Mouse (Mus musculus) MEL (cell line): Measurements from ENCODE around the gene Dtnb. TPM values are rescaled to one million over a fixed set of nuclear protein-coding genes. Genes with fewer than 3 reads are reported as not detected.

ENCODE experiments used
- DNase-seq: peaks from one replicate; pipeline ENCODE4 v3.0.0; 2011; ENCODE audit warnings: low read depth, low spot score
- H3K27ac ChIP-seq: 2 replicates; pipeline ENCODE4 v1.5.1; 2012; ENCODE audit warnings: low read depth, mild to moderate bottlenecking, control low read depth, low read length, moderate library complexity; ENCODE audit not compliant: control insufficient read depth
- H3K27me3 ChIP-seq, 2 experiments: fragments of 150-350 bp in 1 of 2; sonication (generic) in 1 of 2; 2 replicates each; pipeline ENCODE4 v1.6.1; 2012; ENCODE audit warnings: low read length in 2 of 2, mild to moderate bottlenecking in 2 of 2, improper control_type of control experiment in 1 of 2, moderate library complexity in 1 of 2; ENCODE audit not compliant: insufficient read depth in 2 of 2, control insufficient read depth in 1 of 2
- H3K36me3 ChIP-seq, 2 experiments: 2 replicates each; pipeline ENCODE4 v1.6.1; 2012 to 2014; ENCODE audit warnings: low read length in 2 of 2, improper control_type of control experiment in 1 of 2, inconsistent platforms in 1 of 2, mild to moderate bottlenecking in 1 of 2; ENCODE audit not compliant: insufficient read depth in 2 of 2, control insufficient read depth in 1 of 2
- H3K4me1 ChIP-seq, 2 experiments: fragments of 150-350 bp in 1 of 2; sonication (generic) in 1 of 2; 2 replicates each; pipeline ENCODE4 v1.6.1; 2012; ENCODE audit warnings: low read length in 2 of 2, improper control_type of control experiment in 1 of 2, mild to moderate bottlenecking in 1 of 2; ENCODE audit not compliant: insufficient read depth in 2 of 2, control insufficient read depth in 1 of 2
- H3K4me3 ChIP-seq, 2 experiments: fragments of 150-350 bp in 1 of 2; sonication (generic) in 1 of 2; 2 replicates each; pipeline ENCODE4 v1.5.1; 2012; ENCODE audit warnings: low read depth in 2 of 2, low read length in 2 of 2, mild to moderate bottlenecking in 2 of 2, moderate library complexity in 2 of 2, control low read depth in 1 of 2, improper control_type of control experiment in 1 of 2; ENCODE audit not compliant: control insufficient read depth in 1 of 2, insufficient read depth in 1 of 2
- H3K79me2 ChIP-seq: 2 replicates; pipeline ENCODE4 v1.6.1; 2012; ENCODE audit warnings: mild to moderate bottlenecking, low read length, moderate library complexity; ENCODE audit not compliant: control insufficient read depth, poor library complexity, insufficient read depth
- H3K9ac ChIP-seq: 2 replicates; pipeline ENCODE4 v1.6.1; 2012; ENCODE audit warnings: low read depth, mild to moderate bottlenecking, control low read depth, low read length, moderate library complexity; ENCODE audit not compliant: control insufficient read depth, poor library complexity, severe bottlenecking
- H3K9me3 ChIP-seq: fragments of 150-350 bp; sonication (generic); replicated peaks from 2 replicates; pipeline ENCODE4 v1.6.1; 2012; ENCODE audit warnings: mild to moderate bottlenecking, low read length, improper control_type of control experiment, moderate library complexity; ENCODE audit not compliant: insufficient read depth
- BHLHE40 ChIP-seq: IDR thresholded peaks from 2 replicates; pipeline ENCODE4 v1.6.1; 2012; ENCODE audit warnings: low read depth, mild to moderate bottlenecking, inconsistent platforms, low read length, improper control_type of control experiment, borderline replicate concordance
- CHD1 ChIP-seq: IDR thresholded peaks from 2 replicates; pipeline ENCODE4 v1.6.1; 2012; ENCODE audit warnings: low read depth, mild to moderate bottlenecking, inconsistent platforms, low read length, improper control_type of control experiment
- CHD2 ChIP-seq: IDR thresholded peaks from 2 replicates; pipeline ENCODE4 v1.6.1; 2011; ENCODE audit warnings: low read length, improper control_type of control experiment
- E2F4 ChIP-seq: IDR thresholded peaks from 2 replicates; pipeline ENCODE4 v1.6.1; 2011; ENCODE audit warnings: low read depth, low read length, improper control_type of control experiment, borderline replicate concordance
- ELF1 ChIP-seq: IDR thresholded peaks from 2 replicates; pipeline ENCODE4 v1.6.1; 2014; ENCODE audit warnings: low read depth, mild to moderate bottlenecking, inconsistent platforms, low read length, improper control_type of control experiment, moderate library complexity
- EP300 ChIP-seq, 2 experiments: IDR thresholded peaks; 2 replicates each; pipeline ENCODE4 v1.6.1; 2011; ENCODE audit warnings: improper control_type of control experiment in 2 of 2, low read length in 2 of 2, low read depth in 1 of 2, mild to moderate bottlenecking in 1 of 2
- ETS1 ChIP-seq: IDR thresholded peaks from 2 replicates; pipeline ENCODE4 v1.6.1; 2012; ENCODE audit warnings: low read depth, mild to moderate bottlenecking, inconsistent platforms, low read length, improper control_type of control experiment, moderate library complexity
- GABPA ChIP-seq: IDR thresholded peaks from 2 replicates; pipeline ENCODE4 v1.6.1; 2012; ENCODE audit warnings: low read depth, mild to moderate bottlenecking, inconsistent platforms, low read length, improper control_type of control experiment, moderate library complexity
- GATA1 ChIP-seq: IDR thresholded peaks from 2 replicates; pipeline ENCODE4 v1.6.1; 2011; ENCODE audit warnings: low read depth, low read length, improper control_type of control experiment
- HCFC1 ChIP-seq: IDR thresholded peaks from 2 replicates; pipeline ENCODE4 v1.6.1; 2012; ENCODE audit warnings: low read depth, mild to moderate bottlenecking, inconsistent platforms, low read length, improper control_type of control experiment, moderate library complexity
- KAT2A ChIP-seq: conservative IDR thresholded peaks from 2 replicates; pipeline ENCODE4 v1.6.1; 2012; ENCODE audit warnings: low read depth, low read length, improper control_type of control experiment, inconsistent platforms
- MAX ChIP-seq: IDR thresholded peaks from 2 replicates; pipeline ENCODE4 v1.6.1; 2011; ENCODE audit warnings: low read length, improper control_type of control experiment
- MAZ ChIP-seq: IDR thresholded peaks from 2 replicates; pipeline ENCODE4 v1.6.1; 2012; ENCODE audit warnings: low read depth, mild to moderate bottlenecking, inconsistent platforms, low read length, improper control_type of control experiment
- MXI1 ChIP-seq: IDR thresholded peaks from 2 replicates; pipeline ENCODE4 v1.6.1; 2011; ENCODE audit warnings: mild to moderate bottlenecking, low read depth, low read length, improper control_type of control experiment
- MYC ChIP-seq: IDR thresholded peaks from 2 replicates; pipeline ENCODE4 v1.6.1; 2011; ENCODE audit warnings: low read depth, mild to moderate bottlenecking, low read length, improper control_type of control experiment, moderate library complexity
- POLR2AphosphoS2 ChIP-seq: IDR thresholded peaks from 2 replicates; pipeline ENCODE4 v1.6.1; 2011; ENCODE audit warnings: low read length, improper control_type of control experiment
- POLR2AphosphoS5 ChIP-seq: IDR thresholded peaks from 2 replicates; pipeline ENCODE4 v1.6.1; 2012; ENCODE audit warnings: low read depth, borderline replicate concordance, mild to moderate bottlenecking, inconsistent platforms, low read length, moderate library complexity, mixed read lengths
- RAD21 ChIP-seq: IDR thresholded peaks from 2 replicates; pipeline ENCODE4 v1.6.1; 2011; ENCODE audit warnings: mild to moderate bottlenecking, low read depth, low read length, improper control_type of control experiment
- RCOR1 ChIP-seq: IDR thresholded peaks from 2 replicates; pipeline ENCODE4 v1.6.1; 2012; ENCODE audit warnings: low read depth, mild to moderate bottlenecking, inconsistent platforms, low read length, improper control_type of control experiment
- SIN3A ChIP-seq: IDR thresholded peaks from 2 replicates; pipeline ENCODE4 v1.6.1; 2012; ENCODE audit warnings: low read length, improper control_type of control experiment, inconsistent platforms
- SMC3 ChIP-seq: IDR thresholded peaks from 2 replicates; pipeline ENCODE4 v1.6.1; 2011; ENCODE audit warnings: low read depth, low read length, improper control_type of control experiment
- TAL1 ChIP-seq: IDR thresholded peaks from 2 replicates; pipeline ENCODE4 v1.6.1; 2012; ENCODE audit warnings: mild to moderate bottlenecking, inconsistent platforms, low read length, moderate library complexity, mixed read lengths
- TCF12 ChIP-seq: IDR thresholded peaks from 2 replicates; pipeline ENCODE4 v1.6.1; 2014; ENCODE audit warnings: low read depth, mild to moderate bottlenecking, inconsistent platforms, low read length, improper control_type of control experiment, moderate library complexity
- UBTF ChIP-seq: IDR thresholded peaks from 2 replicates; pipeline ENCODE4 v1.6.1; 2012; ENCODE audit warnings: low read depth, mild to moderate bottlenecking, inconsistent platforms, low read length, improper control_type of control experiment, moderate library complexity, borderline replicate concordance; ENCODE audit not compliant: insufficient read depth
- USF1 ChIP-seq: IDR thresholded peaks from 2 replicates; pipeline ENCODE4 v1.6.1; 2014; ENCODE audit warnings: low read depth, mild to moderate bottlenecking, inconsistent platforms, low read length, improper control_type of control experiment, moderate library complexity
- USF2 ChIP-seq, 2 experiments: IDR thresholded peaks; 2 replicates each; pipeline ENCODE4 v1.6.1; 2011 to 2012; ENCODE audit warnings: improper control_type of control experiment in 2 of 2, low read length in 2 of 2, borderline replicate concordance in 1 of 2, inconsistent platforms in 1 of 2, low read depth in 1 of 2, mild to moderate bottlenecking in 1 of 2; ENCODE audit not compliant: insufficient read depth in 1 of 2
- ZC3H11A ChIP-seq: IDR thresholded peaks from 2 replicates; pipeline ENCODE4 v1.6.1; 2012; ENCODE audit warnings: low read depth, mild to moderate bottlenecking, inconsistent platforms, low read length, improper control_type of control experiment
- ZKSCAN1 ChIP-seq: IDR thresholded peaks from 2 replicates; pipeline ENCODE4 v1.6.1; 2012; ENCODE audit warnings: low read depth, mild to moderate bottlenecking, inconsistent platforms, low read length, improper control_type of control experiment, moderate library complexity
- ZMIZ1 ChIP-seq: IDR thresholded peaks from 2 replicates; pipeline ENCODE4 v1.6.1; 2012; ENCODE audit warnings: low read depth, mild to moderate bottlenecking, inconsistent platforms, low read length, improper control_type of control experiment, moderate library complexity
- ZNF384 ChIP-seq: IDR thresholded peaks from 2 replicates; pipeline ENCODE4 v1.6.1; 2012; ENCODE audit warnings: low read depth, mild to moderate bottlenecking, inconsistent platforms, low read length, improper control_type of control experiment
- polyA plus RNA-seq, 2 experiments: library from polyadenylated mRNA; stranded (reverse) in 1 of 2; unstranded in 1 of 2; fragments of >175 nt in 1 of 2; fragments of >200 nt in 1 of 2; gene quantifications; 2 replicates each; pipeline versions ENCODE4 v1.2.1 to v1.2.4; 2012; ENCODE audit warnings: low replicate concordance in 2 of 2, low read depth in 1 of 2; ENCODE audit not compliant: insufficient read length in 2 of 2, insufficient read depth in 1 of 2, missing spikeins in 1 of 2
- total RNA-seq: library from RNA; depleted of rRNA; stranded (reverse); fragments of 300-350 nt; gene quantifications from 2 replicates; pipeline ENCODE4 v1.2.3, GENCODE M21; 2012

The Dtnb gene
- total and polyA plus RNA-seq, 3 experiments = 18.6 to 24.9 TPM; not detected in 1

DNA sequence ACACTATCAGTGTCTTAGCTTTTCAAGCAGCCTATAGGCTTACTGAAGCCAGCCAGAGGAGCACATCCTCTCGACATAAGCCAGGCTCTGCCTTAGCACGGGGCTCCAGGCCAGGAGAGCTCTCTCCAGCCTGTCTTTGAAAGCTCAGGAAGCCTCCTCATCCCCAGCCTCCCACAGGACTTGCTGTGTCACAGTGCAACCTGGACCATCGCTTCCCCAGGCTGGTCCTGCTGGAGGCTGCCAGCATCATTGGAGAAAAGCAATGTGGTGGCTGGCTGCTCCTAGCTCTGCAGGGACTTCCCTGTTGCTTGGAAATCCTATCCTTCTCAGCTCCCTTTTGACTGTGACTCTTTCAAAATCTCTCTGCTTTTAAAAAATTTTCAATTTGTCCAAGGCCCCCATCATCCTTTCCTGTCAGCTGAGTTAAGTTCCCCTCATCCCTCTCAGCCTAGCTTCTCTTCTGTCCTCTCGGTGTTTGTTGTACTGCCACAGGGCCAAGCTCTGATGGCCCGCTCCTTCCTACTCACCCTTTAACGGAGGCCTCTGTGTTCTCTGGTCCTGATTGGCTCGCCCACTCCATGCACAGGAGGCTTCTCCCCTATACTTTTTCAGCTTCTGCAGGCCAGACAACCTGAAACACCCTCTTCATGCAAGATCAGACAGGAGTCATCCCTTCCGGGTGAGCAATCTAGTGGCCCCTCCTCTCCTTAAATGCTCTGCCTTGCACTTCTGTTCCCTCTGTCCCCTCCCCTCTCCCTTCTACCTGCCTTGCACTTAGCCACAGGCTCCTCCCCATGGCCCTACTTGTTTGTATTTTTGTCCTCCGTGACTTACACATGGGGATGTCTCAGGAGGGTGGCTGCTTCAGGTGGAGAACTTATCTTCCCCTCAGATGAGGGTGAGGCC lies 14.5 kb upstream of the Dtnb start:
- no peak for DNase-seq
- Histone ChIP-seq H3K4me3 (no peak overlapping the region), H3K9me3 (no peaks in the 10 kb centered on the region), H3K4me1 (no peaks in the 10 kb centered on the region), H3K27me3 (no peaks in the 10 kb centered on the region), H3K9ac (no peak overlapping the region), H3K79me2 (no peaks in the 10 kb centered on the region), H3K27ac (no peak overlapping the region), H3K36me3 (no peaks in the 10 kb centered on the region)
- TF ChIP-seq GATA1 (no peak), UBTF (no peak), POLR2AphosphoS2 (no peak), GABPA (no peak), SMC3 (no peak), TCF12 (no peak), KAT2A (no peak), POLR2AphosphoS5 (no peak), ETS1 (no peak), ZNF384 (no peak), MYC (no peak), ZKSCAN1 (no peak), CHD2 (no peak)

- Histone ChIP-seq H3K9me3 (no peaks in the 10 kb centered on the region), H3K27ac (no peak overlapping the region), H3K9ac (no peak overlapping the region), H3K36me3 (no peaks in the 10 kb centered on the region), H3K4me1 (no peaks in the 10 kb centered on the region), H3K27me3 (no peaks in the 10 kb centered on the region), H3K4me3 (no peak overlapping the region), H3K79me2 (no peaks in the 10 kb centered on the region)
- peak; percentile 86 for DNase-seq
- no peak for TF ChIP-seq ZKSCAN1
- no peak for TF ChIP-seq MAX
- TF ChIP-seq POLR2AphosphoS2 = no peak
- no peak for TF ChIP-seq EP300 (IDR thresholded peaks at IDR 0.05; ENCODE audit: low read depth in 1 of 2, low read length in 2 of 2)
- no peak for TF ChIP-seq KAT2A
- TF ChIP-seq CHD1 = no peak
- no peak for TF ChIP-seq E2F4
- no peak for TF ChIP-seq UBTF
- no peak for TF ChIP-seq BHLHE40
- no peak for TF ChIP-seq GATA1
- peak; percentile 29; the same call in 1 of the 2 replicates for TF ChIP-seq ZC3H11A
- no peak for TF ChIP-seq USF2 (IDR thresholded peaks at IDR 0.05; ENCODE audit: borderline replicate concordance in 1 of 2, insufficient read depth in 1 of 2, low read depth in 1 of 2, low read length in 2 of 2)
- peak; percentile 50 for TF ChIP-seq SMC3
- no peak for TF ChIP-seq ZNF384
- TF ChIP-seq MXI1 = no peak
- TF ChIP-seq USF1 = no peak
- no peak for TF ChIP-seq HCFC1
- no peak for TF ChIP-seq TAL1
- no peak for TF ChIP-seq RCOR1
- no peak for TF ChIP-seq ELF1
- no peak for TF ChIP-seq SIN3A
- TF ChIP-seq RAD21 = peak; percentile 49
- TF ChIP-seq MAZ = no peak
- TF ChIP-seq ZMIZ1 = no peak
These were observed 11.6 kb upstream of the Dtnb start for GRCm38 (mm10) chr12:3560596-3560995.
